Mouse (Mus musculus): ENCODE results near the gene Phf13. TPM values are rescaled to one million over a fixed set of nuclear protein-coding genes. Genes with fewer than 3 reads are reported as not detected.
A peak's percentile ranks its signal among the peaks of the same experiment; 100 is the strongest.

The Phf13 gene
- polyA plus RNA-seq, 1 experiment = 7.5 TPM

DNA sequence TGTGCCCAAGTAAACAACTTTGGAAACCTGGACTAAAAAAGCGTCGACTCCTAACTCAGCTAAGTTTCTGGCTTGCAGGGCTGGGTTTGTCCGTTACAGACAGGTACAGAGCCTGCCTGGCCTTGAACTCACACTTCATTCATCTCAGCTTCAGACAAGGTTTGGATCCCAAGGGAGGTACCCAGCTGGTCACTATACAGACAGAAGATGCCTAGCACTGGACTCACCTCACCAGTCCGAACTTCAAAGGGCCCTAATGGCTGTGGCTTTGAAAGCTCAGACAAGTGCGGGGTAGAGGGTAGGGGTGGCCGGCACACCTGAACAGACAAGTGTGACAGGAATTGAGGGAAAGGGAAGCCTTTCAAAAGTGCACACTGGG lies 7.0 kb downstream of the Phf13 start:
- WGBS = 43% methylated on average over 6 of the region's 6 CpGs
- H3K27ac ChIP-seq (ENCODE audit: insufficient read depth, low read depth, low read length) = no peak overlapping the region
- peaks cover 15% of the 10 kb centered on the region for H3K36me3 ChIP-seq (ENCODE audit: control insufficient read depth, insufficient read depth, low read length)
- H3K4me1 ChIP-seq (ENCODE audit: control insufficient read depth, insufficient read depth, insufficient read length, low read length) = peaks cover 16% of the 10 kb centered on the region
- no peak for TF ChIP-seq POLR2A (IDR thresholded peaks at IDR 0.05; ENCODE audit: low read depth, low read length)
- peak overlapping the region; percentile 82 for H3K4me3 ChIP-seq (ENCODE audit: low read depth, low read length)
- H3K27me3 ChIP-seq (ENCODE audit: control insufficient read depth, insufficient read depth, low read length) = no peaks in the 10 kb centered on the region

DNA sequence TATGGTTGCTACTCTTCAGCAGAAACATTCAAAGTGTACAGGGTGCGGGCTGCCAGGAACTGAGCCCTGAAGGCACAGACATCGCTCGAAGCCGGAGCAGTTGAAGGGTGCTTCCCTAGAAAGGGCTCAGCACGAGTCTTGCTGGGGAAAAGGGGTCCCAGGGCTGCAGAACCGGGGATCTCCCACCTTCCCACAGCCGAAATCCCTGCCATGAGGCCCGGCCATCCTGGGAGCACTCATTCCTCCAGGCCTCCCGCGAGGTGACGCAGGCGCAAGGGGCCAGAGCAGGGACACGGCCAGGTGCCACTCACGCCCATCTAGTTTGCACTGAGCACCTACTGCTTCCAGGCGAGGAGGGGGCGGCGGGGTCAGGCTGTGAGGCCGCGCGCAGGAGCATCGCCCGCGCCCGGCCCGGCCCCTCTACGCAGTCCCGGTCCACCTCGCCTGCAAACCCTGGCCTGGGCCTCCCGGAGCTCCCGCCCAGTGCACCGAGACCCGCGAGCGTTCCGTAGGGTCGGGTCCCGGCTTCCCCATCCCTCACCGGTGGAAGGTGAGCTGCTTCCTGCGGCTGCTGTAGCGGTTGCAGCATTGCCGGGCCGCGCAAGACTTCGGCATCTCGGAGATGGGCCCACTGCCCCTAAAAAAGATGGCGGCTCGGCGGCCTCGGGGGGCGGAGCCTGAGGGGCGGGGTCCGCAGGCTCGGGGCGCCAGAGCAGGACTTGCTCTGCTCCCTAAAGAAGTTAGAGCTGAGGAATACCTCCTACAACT lies 7.5 kb downstream of the Phf13 start, which contains the start of gene Thap3:
Gene Thap3, minus strand, starts transcription at position 656 of the 768 bp plus-strand sequence.
- no peaks in the 10 kb centered on the region for H3K27me3 ChIP-seq (ENCODE audit: control insufficient read depth, insufficient read depth, low read length)
- peaks cover 15% of the 10 kb centered on the region for H3K36me3 ChIP-seq (ENCODE audit: control insufficient read depth, insufficient read depth, low read length)
- peak within 1 kb of the TSS; percentile 82 for H3K4me3 ChIP-seq (ENCODE audit: low read depth, low read length)
- H3K27ac ChIP-seq (ENCODE audit: insufficient read depth, low read depth, low read length) = peak within 1 kb of the TSS; percentile 7; the same call in 1 of the 2 replicates
- 1% methylated on average over 54 of the region's 54 CpGs for WGBS
- TF ChIP-seq POLR2A (IDR thresholded peaks at IDR 0.05; ENCODE audit: low read depth, low read length) = 0 out of 2 replicates have a peak, but pooled peaks have one; percentile 21
- TF ChIP-seq CTCF (IDR thresholded peaks at IDR 0.05; ENCODE audit: extremely low read depth, insufficient read length, insufficient replicate concordance, low read depth, low read length) = no peak
- H3K4me1 ChIP-seq (ENCODE audit: control insufficient read depth, insufficient read depth, insufficient read length, low read length) = peaks cover 16% of the 10 kb centered on the region

DNA sequence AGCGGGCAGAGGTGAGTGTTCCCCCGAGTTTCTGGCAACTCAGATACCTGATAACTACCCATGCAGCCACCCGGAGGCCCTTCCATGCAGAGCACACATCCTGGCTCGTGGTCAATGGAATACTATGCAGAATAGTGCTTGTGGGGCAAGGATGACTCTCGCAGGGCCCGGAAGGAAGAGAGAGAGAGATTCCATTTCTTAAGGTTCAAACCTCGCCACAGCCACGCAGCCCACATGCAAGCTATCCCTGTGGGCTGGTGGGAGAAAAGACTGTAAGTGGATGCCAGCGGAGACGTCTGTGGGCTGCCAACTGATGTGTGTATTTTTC lies 8.1 kb downstream of the Phf13 start:
- Histone ChIP-seq H3K4me1 (ENCODE audit: control insufficient read depth, insufficient read depth, insufficient read length, low read length) (peaks cover 16% of the 10 kb centered on the region), H3K27ac (ENCODE audit: insufficient read depth, low read depth, low read length) (no peak overlapping the region)
- WGBS = 12% methylated on average over 10 of the region's 10 CpGs

DNA sequence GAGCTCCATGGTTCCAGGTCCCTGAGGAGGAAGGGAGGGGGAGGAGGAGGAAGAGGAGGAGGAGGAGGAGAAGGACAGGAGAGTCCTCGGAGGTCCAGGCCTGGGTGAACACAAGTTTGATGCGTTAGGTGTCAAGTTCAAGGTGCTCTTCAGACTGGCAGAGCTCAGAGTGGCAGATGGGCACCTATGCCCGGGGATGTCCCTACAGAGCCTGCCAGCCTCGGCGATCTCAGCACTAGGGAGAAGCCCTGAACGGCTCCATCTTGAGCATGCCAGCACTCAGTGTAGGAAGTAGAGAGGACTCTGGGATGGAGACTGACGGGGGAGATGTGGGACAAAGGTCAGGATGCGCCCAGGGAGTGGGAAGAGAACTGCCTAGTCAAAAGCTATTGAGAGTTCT lies 9.4 kb downstream of the Phf13 start:
- WGBS = 37% methylated on average over 8 of the region's 8 CpGs
- no peaks in the 10 kb centered on the region for H3K27me3 ChIP-seq (ENCODE audit: control insufficient read depth, insufficient read depth, low read length)
- peaks cover 16% of the 10 kb centered on the region for H3K4me1 ChIP-seq (ENCODE audit: control insufficient read depth, insufficient read depth, insufficient read length, low read length)
- TF ChIP-seq POLR2A (IDR thresholded peaks at IDR 0.05; ENCODE audit: low read depth, low read length) = no peak
- TF ChIP-seq CTCF (IDR thresholded peaks at IDR 0.05; ENCODE audit: extremely low read depth, insufficient read length, insufficient replicate concordance, low read depth, low read length) = no peak
- peaks cover 10% of the 10 kb centered on the region; the same call in 1 of the 2 replicates for H3K36me3 ChIP-seq (ENCODE audit: control insufficient read depth, insufficient read depth, low read length)
- peak overlapping the region; percentile 31 for H3K4me3 ChIP-seq (ENCODE audit: low read depth, low read length)
- H3K27ac ChIP-seq (ENCODE audit: insufficient read depth, low read depth, low read length) = peak overlapping the region; percentile 55

More for the DNA sequence above, 8.1 kb downstream of the Phf13 start:
- Histone ChIP-seq H3K4me3 (ENCODE audit: low read depth, low read length) (peak overlapping the region; percentile 82), H3K27me3 (ENCODE audit: control insufficient read depth, insufficient read depth, low read length) (no peaks in the 10 kb centered on the region), H3K36me3 (ENCODE audit: control insufficient read depth, insufficient read depth, low read length) (peaks cover 15% of the 10 kb centered on the region)
- no peak for TF ChIP-seq CTCF (IDR thresholded peaks at IDR 0.05; ENCODE audit: extremely low read depth, insufficient read length, insufficient replicate concordance, low read depth, low read length)
- TF ChIP-seq POLR2A (IDR thresholded peaks at IDR 0.05; ENCODE audit: low read depth, low read length) = no peak

DNA sequence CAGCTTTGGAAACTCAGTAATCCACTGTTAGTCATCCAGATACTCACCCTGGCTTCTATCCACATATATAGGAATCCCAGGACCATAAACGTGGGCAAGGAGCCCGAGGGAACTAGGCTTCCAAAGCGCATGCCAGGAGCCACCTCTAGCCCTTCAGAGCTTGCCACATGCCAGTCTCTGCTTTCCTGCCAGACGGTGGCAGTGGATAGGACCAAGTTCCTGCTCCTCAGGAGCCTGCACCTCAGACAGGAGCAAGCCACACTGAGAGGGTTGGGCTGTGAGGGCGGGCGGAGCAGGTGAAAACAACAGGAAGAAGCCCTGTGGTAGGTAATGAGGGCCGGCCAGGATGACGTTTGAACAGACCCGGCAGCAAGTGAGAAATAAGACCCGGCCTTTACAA lies 10.2 kb downstream of the Phf13 start:
- Histone ChIP-seq H3K36me3 (ENCODE audit: control insufficient read depth, insufficient read depth, low read length) (peaks cover 5% of the 10 kb centered on the region; the same call in 1 of the 2 replicates), H3K4me1 (ENCODE audit: control insufficient read depth, insufficient read depth, insufficient read length, low read length) (peaks cover 16% of the 10 kb centered on the region), H3K4me3 (ENCODE audit: low read depth, low read length) (peak overlapping the region; percentile 31), H3K27me3 (ENCODE audit: control insufficient read depth, insufficient read depth, low read length) (no peaks in the 10 kb centered on the region), H3K27ac (ENCODE audit: insufficient read depth, low read depth, low read length) (peak overlapping the region; percentile 55; the same call in 1 of the 2 replicates)
- TF ChIP-seq POLR2A (IDR thresholded peaks at IDR 0.05; ENCODE audit: low read depth, low read length) (no peak), CTCF (IDR thresholded peaks at IDR 0.05; ENCODE audit: extremely low read depth, insufficient read length, insufficient replicate concordance, low read depth, low read length) (no peak)
- 12% methylated on average over 10 of the region's 10 CpGs for WGBS

DNA sequence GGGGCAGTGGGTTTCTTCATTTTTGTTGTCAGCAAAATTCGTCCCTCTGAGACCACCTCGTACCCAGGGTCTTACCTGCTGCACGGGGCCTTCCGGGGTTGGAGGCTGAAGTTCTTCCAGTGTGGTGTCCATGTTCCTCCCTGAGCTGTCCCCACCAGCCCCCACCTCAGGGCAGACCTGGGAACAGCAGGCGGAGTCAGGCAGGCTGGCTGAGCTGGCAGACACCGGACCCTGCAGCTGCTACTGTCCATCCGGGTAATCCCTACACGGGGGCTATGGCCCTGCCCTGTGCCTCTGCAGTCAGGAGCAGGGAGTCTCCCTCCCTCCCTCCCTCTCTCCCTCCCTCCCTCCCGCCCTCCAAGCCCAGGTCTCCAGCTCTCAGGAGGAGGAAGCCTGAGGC lies 12.5 kb downstream of the Phf13 start:
- Histone ChIP-seq H3K27ac (ENCODE audit: insufficient read depth, low read depth, low read length) (no peak overlapping the region), H3K4me1 (ENCODE audit: control insufficient read depth, insufficient read depth, insufficient read length, low read length) (peaks cover 13% of the 10 kb centered on the region), H3K36me3 (ENCODE audit: control insufficient read depth, insufficient read depth, low read length) (peaks cover 17% of the 10 kb centered on the region; the same call in 1 of the 2 replicates), H3K27me3 (ENCODE audit: control insufficient read depth, insufficient read depth, low read length) (no peaks in the 10 kb centered on the region), H3K4me3 (ENCODE audit: low read depth, low read length) (no peak overlapping the region)
- 60% methylated on average over 9 of the region's 9 CpGs for WGBS
- TF ChIP-seq POLR2A (IDR thresholded peaks at IDR 0.05; ENCODE audit: low read depth, low read length) (no peak), CTCF (IDR thresholded peaks at IDR 0.05; ENCODE audit: extremely low read depth, insufficient read length, insufficient replicate concordance, low read depth, low read length) (no peak)

DNA sequence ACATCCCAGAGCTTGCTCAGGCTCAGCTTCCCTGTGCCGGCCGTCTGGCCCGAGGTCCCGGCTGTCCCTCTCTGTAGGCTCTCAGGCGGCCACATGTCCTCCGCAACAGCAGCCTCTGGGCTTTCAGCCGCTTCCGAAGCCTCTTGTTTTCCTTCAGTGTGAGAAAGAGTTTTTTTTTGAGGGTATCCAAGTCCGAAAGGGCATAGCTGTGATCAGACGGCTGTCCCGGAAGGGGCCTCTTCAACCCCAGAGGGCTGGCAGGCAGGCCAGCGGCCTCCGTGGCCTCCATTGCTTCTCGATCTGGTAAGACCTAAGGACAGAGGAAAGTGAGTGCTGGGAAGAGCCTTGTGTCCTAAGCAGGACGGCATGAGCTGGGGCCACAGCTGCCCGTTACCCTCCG lies 13.0 kb downstream of the Phf13 start:
- WGBS = 87% methylated on average over 17 of the region's 17 CpGs
- TF ChIP-seq POLR2A (IDR thresholded peaks at IDR 0.05; ENCODE audit: low read depth, low read length) (no peak), CTCF (IDR thresholded peaks at IDR 0.05; ENCODE audit: extremely low read depth, insufficient read length, insufficient replicate concordance, low read depth, low read length) (no peak)
- H3K36me3 ChIP-seq (ENCODE audit: control insufficient read depth, insufficient read depth, low read length) = peaks cover 18% of the 10 kb centered on the region; the same call in 1 of the 2 replicates
- H3K27me3 ChIP-seq (ENCODE audit: control insufficient read depth, insufficient read depth, low read length) = no peaks in the 10 kb centered on the region
- H3K27ac ChIP-seq (ENCODE audit: insufficient read depth, low read depth, low read length) = no peak overlapping the region
- no peak overlapping the region for H3K4me3 ChIP-seq (ENCODE audit: low read depth, low read length)
- peaks cover 10% of the 10 kb centered on the region for H3K4me1 ChIP-seq (ENCODE audit: control insufficient read depth, insufficient read depth, insufficient read length, low read length)
